Mouse (Mus musculus): ENCODE data around the gene Rap1gap2.

- no peak for TF ChIP-seq CTCF (IDR thresholded peaks at IDR 0.05; ENCODE audit: insufficient read depth, low read length)
- TF ChIP-seq POLR2A (IDR thresholded peaks at IDR 0.05; ENCODE audit: borderline replicate concordance, extremely low read depth, low read depth, low read length): no peak
Measured at GRCm38 (mm10) chr11:74637486-74637885, 26.8 kb upstream of the Rap1gap2 start.
